Mouse (Mus musculus): ENCODE data around the gene Hist1h2bb. TPM values are rescaled to one million over a fixed set of nuclear protein-coding genes. Genes with fewer than 3 reads are reported as not detected.
A peak's percentile ranks its signal among the peaks of the same experiment; 100 is the strongest.
"Not testable (repeated sequence)": the region's sequence is repeated elsewhere in the genome, so short reads cannot be mapped to it uniquely, and the experiment has no call there.

Gene Hist1h2bb
- polyA plus RNA-seq, 1 experiment from 2014 or later: 2.1 TPM

- Histone ChIP-seq H3K27ac (peak overlapping the region; percentile 93), H3K9me3 (replicated peaks; ENCODE audit: low read length) (no peaks in the 10 kb centered on the region), H3K4me2 (ENCODE audit: low read length) (peak overlapping the region; percentile 57), H3K27me3 (ENCODE audit: insufficient read depth, low read length) (no peaks in the 10 kb centered on the region), H3K36me3 (ENCODE audit: insufficient read depth, low read length) (no peaks in the 10 kb centered on the region), H3K4me1 (replicated peaks; ENCODE audit: insufficient read depth, low read length) (peaks cover 7% of the 10 kb centered on the region; the same call in 1 of the 2 replicates), H3K9ac (ENCODE audit: low read depth, low read length) (peak overlapping the region; percentile 55), H3K4me3 (replicated peaks; ENCODE audit: low read depth, low read length) (peak overlapping the region; percentile 36)
- DNase-seq (ENCODE audit: low spot score) (peak; percentile 62), ATAC-seq (replicated peaks; ENCODE audit: low FRiP score, low read depth) (peak; percentile 15)
- 2% methylated on average over 15 of the region's 23 CpGs for WGBS
- TF ChIP-seq CTCF (IDR thresholded peaks at IDR 0.05; ENCODE audit: low read depth): no peak
Observed at GRCm38 (mm10) chr13:23757211-23757773, 10.8 kb downstream of the Hist1h2bb start.

- Histone ChIP-seq H3K27me3 (ENCODE audit: insufficient read depth, low read length) (no peaks in the 10 kb centered on the region), H3K36me3 (ENCODE audit: insufficient read depth, low read length) (no peaks in the 10 kb centered on the region), H3K4me1 (replicated peaks; ENCODE audit: insufficient read depth, low read length) (peaks cover 7% of the 10 kb centered on the region; the same call in 1 of the 2 replicates), H3K27ac (no peak overlapping the region), H3K9ac (ENCODE audit: low read depth, low read length) (no peak overlapping the region), H3K9me3 (replicated peaks; ENCODE audit: low read length) (no peaks in the 10 kb centered on the region), H3K4me2 (ENCODE audit: low read length) (no peak overlapping the region; the same call in 1 of the 2 replicates), H3K4me3 (replicated peaks; ENCODE audit: low read depth, low read length) (no peak overlapping the region)
- no peak for ATAC-seq (replicated peaks; ENCODE audit: low FRiP score, low read depth)
- DNase-seq (ENCODE audit: low spot score): no peak
- TF ChIP-seq CTCF (IDR thresholded peaks at IDR 0.05; ENCODE audit: low read depth): no peak
- 42% methylated on average over 3 of the region's 3 CpGs for WGBS
Observed at GRCm38 (mm10) chr13:23757921-23758320, 11.4 kb downstream of the Hist1h2bb start.

GRCm38 (mm10) chr13:23759251-23759771, 12.8 kb downstream of the Hist1h2bb start:
- peaks cover 15% of the 10 kb centered on the region for H3K4me1 ChIP-seq (replicated peaks; ENCODE audit: insufficient read depth, low read length)
- no peak overlapping the region for H3K27ac ChIP-seq
- DNase-seq (ENCODE audit: low spot score) (no peak), ATAC-seq (replicated peaks; ENCODE audit: low FRiP score, low read depth) (no peak)
- no peak overlapping the region for H3K9ac ChIP-seq (ENCODE audit: low read depth, low read length)
- H3K27me3 ChIP-seq (ENCODE audit: insufficient read depth, low read length): no peaks in the 10 kb centered on the region
- 65% methylated on average over 3 of the region's 3 CpGs for WGBS
- no peaks in the 10 kb centered on the region for H3K36me3 ChIP-seq (ENCODE audit: insufficient read depth, low read length)
- H3K9me3 ChIP-seq (replicated peaks; ENCODE audit: low read length): no peaks in the 10 kb centered on the region
- no peak overlapping the region for H3K4me3 ChIP-seq (replicated peaks; ENCODE audit: low read depth, low read length)
- no peak for TF ChIP-seq CTCF (IDR thresholded peaks at IDR 0.05; ENCODE audit: low read depth)
- H3K4me2 ChIP-seq (ENCODE audit: low read length): no peak overlapping the region

GRCm38 (mm10) chr13:23759916-23760239, 13.3 kb downstream of the Hist1h2bb start:
- H3K27me3 ChIP-seq (ENCODE audit: insufficient read depth, low read length): no peaks in the 10 kb centered on the region
- no peak for ATAC-seq (replicated peaks; ENCODE audit: low FRiP score, low read depth)
- DNase-seq (ENCODE audit: low spot score): no peak
- no peaks in the 10 kb centered on the region for H3K36me3 ChIP-seq (ENCODE audit: insufficient read depth, low read length)
- H3K27ac ChIP-seq: peak overlapping the region; percentile 89; the same call in 1 of the 2 replicates
- 0 out of 2 replicates have a peak overlapping the region, but pooled peaks have one; percentile 59 for H3K9ac ChIP-seq (ENCODE audit: low read depth, low read length)
- H3K4me1 ChIP-seq (replicated peaks; ENCODE audit: insufficient read depth, low read length): peaks cover 17% of the 10 kb centered on the region
- 65% methylated on average over 1 of the region's 1 CpGs for WGBS
- H3K4me3 ChIP-seq (replicated peaks; ENCODE audit: low read depth, low read length): peak overlapping the region; percentile 42; the same call in 1 of the 2 replicates
- peak overlapping the region; percentile 76 for H3K4me2 ChIP-seq (ENCODE audit: low read length)
- TF ChIP-seq CTCF (IDR thresholded peaks at IDR 0.05; ENCODE audit: low read depth): no peak
- no peaks in the 10 kb centered on the region for H3K9me3 ChIP-seq (replicated peaks; ENCODE audit: low read length)

GRCm38 (mm10) chr13:23760240-23760971, 13.9 kb downstream of the Hist1h2bb start:
- ATAC-seq (replicated peaks; ENCODE audit: low FRiP score, low read depth) (0 out of 2 replicates have a peak, but pooled peaks have one; percentile 0), DNase-seq (ENCODE audit: low spot score) (peak; percentile 82)
- WGBS: 2% methylated on average over 19 of the region's 27 CpGs
- peak overlapping the region; percentile 59 for H3K9ac ChIP-seq (ENCODE audit: low read depth, low read length)
- TF ChIP-seq CTCF (IDR thresholded peaks at IDR 0.05; ENCODE audit: low read depth): peak; percentile 20; the same call in 1 of the 2 replicates
- H3K4me1 ChIP-seq (replicated peaks; ENCODE audit: insufficient read depth, low read length): peaks cover 17% of the 10 kb centered on the region
- peak overlapping the region; percentile 76 for H3K4me2 ChIP-seq (ENCODE audit: low read length)
- peak overlapping the region; percentile 42 for H3K4me3 ChIP-seq (replicated peaks; ENCODE audit: low read depth, low read length)
- H3K36me3 ChIP-seq (ENCODE audit: insufficient read depth, low read length): no peaks in the 10 kb centered on the region
- peak overlapping the region; percentile 89 for H3K27ac ChIP-seq
- H3K27me3 ChIP-seq (ENCODE audit: insufficient read depth, low read length): no peaks in the 10 kb centered on the region
- H3K9me3 ChIP-seq (replicated peaks; ENCODE audit: low read length): no peaks in the 10 kb centered on the region

- WGBS: under 1% methylated on average over 62 of the region's 72 CpGs
- no peak for TF ChIP-seq CTCF (IDR thresholded peaks at IDR 0.05; ENCODE audit: low read depth)
Observed at GRCm38 (mm10) chr13:23760972-23761864, 14.7 kb downstream of the Hist1h2bb start, which contains the start of gene Hist1h4a. Hist1h4a (minus strand) TSS chr13:23761230.

GRCm38 (mm10) chr13:23761871-23762821, 15.6 kb downstream of the Hist1h2bb start, which contains the start of gene Hist1h3a:
Hist1h3a (minus strand) TSS chr13:23762386.
- Histone ChIP-seq H3K27ac (peak within 1 kb of the TSS; percentile 89), H3K9ac (ENCODE audit: low read depth, low read length) (peak within 1 kb of the TSS; percentile 62), H3K4me3 (replicated peaks; ENCODE audit: low read depth, low read length) (peak within 1 kb of the TSS; percentile 42), H3K4me1 (replicated peaks; ENCODE audit: insufficient read depth, low read length) (peaks cover 17% of the 10 kb centered on the region), H3K4me2 (ENCODE audit: low read length) (peak within 1 kb of the TSS; percentile 76)
- H3K27me3 ChIP-seq (ENCODE audit: insufficient read depth, low read length); H3K9me3 ChIP-seq (replicated peaks; ENCODE audit: low read length); H3K36me3 ChIP-seq (ENCODE audit: insufficient read depth, low read length): not testable (repeated sequence)
- ATAC-seq (replicated peaks; ENCODE audit: low FRiP score, low read depth): peak; percentile 62
- DNase-seq (ENCODE audit: low spot score): peak; percentile 98
- under 1% methylated on average over 21 of the region's 52 CpGs for WGBS

More at GRCm38 (mm10) chr13:23760972-23761864, 14.7 kb downstream of the Hist1h2bb start, which contains the start of gene Hist1h4a:
- Histone ChIP-seq H3K9me3 (replicated peaks; ENCODE audit: low read length) (no peaks in the 10 kb centered on the region), H3K27ac (peak within 1 kb of the TSS; percentile 89), H3K4me1 (replicated peaks; ENCODE audit: insufficient read depth, low read length) (peaks cover 17% of the 10 kb centered on the region), H3K9ac (ENCODE audit: low read depth, low read length) (peak within 1 kb of the TSS; percentile 62), H3K4me2 (ENCODE audit: low read length) (peak within 1 kb of the TSS; percentile 76), H3K36me3 (ENCODE audit: insufficient read depth, low read length) (no peaks in the 10 kb centered on the region), H3K4me3 (replicated peaks; ENCODE audit: low read depth, low read length) (peak within 1 kb of the TSS; percentile 42), H3K27me3 (ENCODE audit: insufficient read depth, low read length) (no peaks in the 10 kb centered on the region)
- ATAC-seq (replicated peaks; ENCODE audit: low FRiP score, low read depth): peak; percentile 73
- peak; percentile 98 for DNase-seq (ENCODE audit: low spot score)
